Mouse (Mus musculus) mesoderm, embryonic 11.5 days (tissue): ENCODE data around the gene Gm45337.

Experiments used
- DNase-seq: peaks from one replicate; pipeline ENCODE4 v3.0.0-alpha.2; 2012; ENCODE audit warnings: low read depth, low spot score

Gm45337 gene

GRCm38 (mm10) chr7:142104747-142105146, 39.7 kb downstream of the Gm45337 start:
- no peak for DNase-seq

DNA sequence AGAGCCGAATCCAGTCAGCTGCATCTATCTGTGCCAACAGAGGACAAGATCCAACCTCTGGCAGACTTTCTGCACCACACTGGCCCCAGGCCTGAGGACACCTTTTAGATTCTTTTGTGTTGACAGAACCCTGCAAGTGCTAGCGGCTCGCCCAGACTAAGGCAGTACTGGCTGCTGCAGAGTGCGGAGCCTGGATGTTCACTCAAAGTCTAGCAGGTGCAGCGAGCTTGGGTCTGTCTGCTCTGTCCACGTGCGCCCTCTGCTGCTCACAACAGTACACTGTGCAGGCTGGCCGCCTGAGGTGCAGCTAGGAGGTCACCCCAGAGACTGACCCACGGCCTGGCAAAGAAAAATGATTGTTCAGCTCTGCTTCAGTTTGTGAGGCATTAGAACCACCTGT, 46.6 kb downstream of the Gm45337 start:
- DNase-seq = peak; percentile 86

DNA sequence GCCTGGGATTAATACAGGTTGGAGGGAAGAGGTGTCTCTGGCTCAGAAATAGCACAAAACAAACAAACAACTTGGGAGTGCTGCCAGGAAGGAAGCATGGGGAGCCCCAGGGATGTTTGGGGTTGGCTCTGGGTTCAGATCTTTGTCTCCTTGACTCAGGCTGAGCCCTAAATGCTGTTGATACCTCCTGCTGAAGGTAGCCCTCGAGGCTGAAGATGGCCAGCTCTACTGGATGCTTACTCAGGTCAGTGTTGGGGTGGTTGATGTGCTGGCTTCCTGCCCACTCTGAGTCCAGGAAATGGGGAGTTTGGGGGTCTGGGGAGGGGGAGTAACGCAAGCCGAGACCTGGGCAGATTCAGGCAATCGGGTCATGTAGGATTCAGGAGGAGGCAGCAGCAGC, 47.7 kb downstream of the Gm45337 start:
- DNase-seq = no peak

- DNase-seq = peak; percentile 95
These were observed 49.0 kb downstream of the Gm45337 start, which contains the start of gene Dusp8 for GRCm38 (mm10) chr7:142095183-142095931. Gene Dusp8, minus strand, starts transcription at chr7:142095843.

- DNase-seq = no peak
These were observed 49.9 kb downstream of the Gm45337 start for GRCm38 (mm10) chr7:142094301-142095143.

DNA sequence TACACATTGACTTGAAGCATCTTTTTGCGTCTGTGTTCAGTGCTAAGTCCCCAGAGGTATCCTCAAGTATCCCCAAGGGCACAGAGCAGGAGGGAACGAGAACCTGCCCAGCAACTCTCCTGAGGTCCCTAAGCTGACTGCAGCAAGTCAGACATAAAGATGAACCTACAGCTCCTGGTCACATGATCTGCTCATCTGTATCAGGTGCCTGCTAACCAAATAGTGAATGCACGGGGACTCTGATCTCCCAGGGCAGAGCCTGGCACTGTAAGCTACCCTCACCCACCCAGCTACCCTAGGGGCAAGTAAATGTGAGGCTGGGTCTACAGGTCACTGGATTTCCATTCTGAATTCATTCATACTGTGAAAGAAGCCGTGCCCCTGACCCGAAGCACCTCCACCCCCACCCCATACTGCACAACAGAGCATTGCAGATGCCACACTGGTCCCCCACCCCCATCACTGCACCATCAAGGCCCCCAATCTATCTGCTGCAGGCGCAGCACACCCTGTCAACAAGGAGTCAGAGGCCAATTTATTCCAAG, 50.6 kb downstream of the Gm45337 start:
- DNase-seq = no peak
